Mouse (Mus musculus) olfactory bulb, adult 2 months (tissue): ENCODE results near the gene Macf1. TPM values are rescaled to one million over a fixed set of nuclear protein-coding genes. Genes with fewer than 3 reads are reported as not detected.
A peak's percentile ranks its signal among the peaks of the same experiment; 100 is the strongest.
"Not testable (repeated sequence)": the region's sequence is repeated elsewhere in the genome, so short reads cannot be mapped to it uniquely, and the experiment has no call there.

Experiments
- H3K27ac ChIP-seq: fragments of 200-500 bp; 2 replicates; pipeline ENCODE4 v1.5.1; 2012; ENCODE audit warnings: low read depth, low read length; ENCODE audit not compliant: insufficient read depth
- H3K4me1 ChIP-seq: fragments of 200-500 bp; 2 replicates; pipeline ENCODE4 v1.6.1; 2012; ENCODE audit warnings: low read length; ENCODE audit not compliant: control insufficient read depth, insufficient read depth
- H3K4me3 ChIP-seq: fragments of 200-500 bp; 2 replicates; pipeline ENCODE4 v1.5.1; 2012; ENCODE audit warnings: mild to moderate bottlenecking, low read depth, low read length, moderate library complexity; ENCODE audit not compliant: insufficient read depth
- CTCF ChIP-seq: fragments of 200-500 bp; IDR thresholded peaks from 2 replicates; pipeline ENCODE4 v1.5.1; 2012; ENCODE audit warnings: low read depth, mild to moderate bottlenecking, low read length, moderate library complexity; ENCODE audit not compliant: insufficient read depth
- POLR2A ChIP-seq: fragments of 200-500 bp; IDR thresholded peaks from 2 replicates; pipeline ENCODE4 v1.6.1; 2012; ENCODE audit warnings: mild to moderate bottlenecking, low read depth, low read length, moderate library complexity; ENCODE audit not compliant: insufficient read depth
- WGBS: fragments of 180-500 bp; shearing (Covaris S2); methylation state at CpG from one replicate; pipeline ENCODE4 v1.1.7; 2018; 5-methylcytosine and 5-hydroxymethylcytosine counted together
- polyA plus RNA-seq: library from polyadenylated mRNA; stranded (reverse); fragments of >200 nt; gene quantifications from 2 replicates; pipeline ENCODE4 v1.2.4, GENCODE M21; 2012; ENCODE audit warnings: low replicate concordance; ENCODE audit not compliant: missing spikeins, insufficient read depth, insufficient read length

Macf1 gene
- polyA plus RNA-seq, 1 experiment: 508 TPM

- TF ChIP-seq CTCF (no peak), POLR2A (no peak)
- no peak overlapping the region for H3K27ac ChIP-seq
- 74% methylated on average over 6 of the region's 6 CpGs for WGBS
- no peaks in the 10 kb centered on the region for H3K4me1 ChIP-seq
- no peak overlapping the region for H3K4me3 ChIP-seq
Measured at GRCm38 (mm10) chr4:123328946-123329345, 355.2 kb downstream of the Macf1 start.

- Histone ChIP-seq H3K4me1 (peaks cover 8% of the 10 kb centered on the region; the same call in 1 of the 2 replicates), H3K4me3 (no peak overlapping the region), H3K27ac (no peak overlapping the region)
- 68% methylated on average over 3 of the region's 3 CpGs for WGBS
- TF ChIP-seq CTCF: no peak
- TF ChIP-seq POLR2A: no peak
Measured at GRCm38 (mm10) chr4:123327630-123328029, 356.5 kb downstream of the Macf1 start.

GRCm38 (mm10) chr4:123326087-123326486 is 358.1 kb downstream of the Macf1 start:
- H3K4me3 ChIP-seq: no peak overlapping the region
- no peak overlapping the region for H3K27ac ChIP-seq
- no peak for TF ChIP-seq CTCF
- no peak for TF ChIP-seq POLR2A
- 56% methylated on average over 3 of the region's 3 CpGs for WGBS
- peaks cover 8% of the 10 kb centered on the region; the same call in 1 of the 2 replicates for H3K4me1 ChIP-seq

DNA sequence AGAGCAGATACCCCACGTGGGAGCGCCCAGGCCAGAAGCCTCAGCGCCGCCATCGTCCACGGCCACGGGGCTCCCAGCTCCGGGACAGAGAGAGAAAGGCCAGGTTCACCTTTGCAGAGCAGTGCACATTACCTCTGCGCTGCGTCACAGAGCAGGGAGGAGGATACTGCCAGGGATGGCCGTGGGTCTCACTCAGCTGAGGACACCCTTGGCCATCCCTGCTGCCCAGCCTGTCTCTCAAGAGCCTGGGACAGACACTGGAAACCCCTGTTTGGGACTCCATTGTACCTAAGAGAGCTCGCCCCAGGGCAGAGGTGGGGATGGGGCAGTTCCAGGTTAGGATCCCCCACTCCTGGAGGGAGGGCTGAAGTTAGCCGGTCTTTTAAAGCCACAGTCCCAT is 360.6 kb downstream of the Macf1 start, which contains the start of gene Oxct2a:
Gene Oxct2a (minus strand): TSS at position 101 of the 400 bp plus-strand sequence.
- Histone ChIP-seq H3K4me1 (peaks cover 8% of the 10 kb centered on the region; the same call in 1 of the 2 replicates), H3K27ac (no peak within 1 kb of the TSS), H3K4me3 (peak within 1 kb of the TSS; percentile 33)
- WGBS: 31% methylated on average over 13 of the region's 13 CpGs
- no peak for TF ChIP-seq CTCF
- no peak for TF ChIP-seq POLR2A

- not testable (repeated sequence) for H3K4me1 ChIP-seq, H3K27ac ChIP-seq
- peak overlapping the region; percentile 33 for H3K4me3 ChIP-seq
- 20% methylated on average over 26 of the region's 38 CpGs for WGBS
Measured at GRCm38 (mm10) chr4:123322910-123323309, 361.2 kb downstream of the Macf1 start.

- WGBS: 91% methylated on average over 3 of the region's 3 CpGs
- TF ChIP-seq CTCF: no peak
- TF ChIP-seq POLR2A: no peak
- H3K4me3 ChIP-seq: no peak overlapping the region
- no peak overlapping the region for H3K27ac ChIP-seq
- H3K4me1 ChIP-seq: no peaks in the 10 kb centered on the region
Measured at GRCm38 (mm10) chr4:123314497-123314896, 369.7 kb downstream of the Macf1 start.

DNA sequence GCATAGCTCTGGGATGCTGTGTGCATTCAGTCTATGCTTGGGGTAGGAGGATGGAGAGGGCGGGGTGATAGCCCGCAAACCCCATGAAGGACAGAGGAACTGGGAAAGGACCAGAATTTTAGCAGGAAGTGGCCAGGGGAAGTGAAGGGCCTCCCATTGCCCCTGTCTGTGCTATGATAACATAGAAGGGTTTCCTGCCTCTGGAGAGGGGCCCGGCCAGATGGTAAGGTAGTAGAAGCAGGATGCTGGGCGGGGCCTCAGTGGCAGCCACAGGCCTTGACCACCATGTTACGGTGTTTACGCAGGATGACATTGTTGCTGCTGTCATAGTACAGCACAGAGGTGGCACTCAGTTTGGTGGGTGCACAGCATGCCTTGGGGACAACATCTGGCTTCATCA is 371.1 kb downstream of the Macf1 start:
- TF ChIP-seq CTCF: no peak
- Histone ChIP-seq H3K4me3 (no peak overlapping the region), H3K4me1 (no peaks in the 10 kb centered on the region), H3K27ac (no peak overlapping the region)
- WGBS: 94% methylated on average over 6 of the region's 6 CpGs

GRCm38 (mm10) chr4:123311845-123312244 is 372.3 kb downstream of the Macf1 start:
- 86% methylated on average over 7 of the region's 7 CpGs for WGBS
- Histone ChIP-seq H3K27ac (no peak overlapping the region), H3K4me1 (no peaks in the 10 kb centered on the region), H3K4me3 (no peak overlapping the region)
- TF ChIP-seq CTCF: no peak
- no peak for TF ChIP-seq POLR2A

GRCm38 (mm10) chr4:123308292-123308691 is 375.9 kb downstream of the Macf1 start:
- WGBS: 59% methylated on average over 3 of the region's 3 CpGs
- Histone ChIP-seq H3K4me1 (no peaks in the 10 kb centered on the region), H3K27ac (no peak overlapping the region), H3K4me3 (no peak overlapping the region)
- no peak for TF ChIP-seq CTCF
- TF ChIP-seq POLR2A: no peak

- 88% methylated on average over 10 of the region's 10 CpGs for WGBS
- TF ChIP-seq POLR2A: no peak
- no peak for TF ChIP-seq CTCF
- H3K27ac ChIP-seq: no peak overlapping the region
- no peak overlapping the region for H3K4me3 ChIP-seq
- H3K4me1 ChIP-seq: no peaks in the 10 kb centered on the region
Measured at GRCm38 (mm10) chr4:123306999-123307398, 377.2 kb downstream of the Macf1 start.
